Mouse (Mus musculus) fibroblast of lung, adult 2 months (primary cell): ENCODE results near the gene Cenpm.

Experiments used
- DNase-seq: peaks from one replicate; pipeline ENCODE4 v3.0.0-alpha.2; 2011; ENCODE audit warnings: low read depth

Cenpm gene

DNA sequence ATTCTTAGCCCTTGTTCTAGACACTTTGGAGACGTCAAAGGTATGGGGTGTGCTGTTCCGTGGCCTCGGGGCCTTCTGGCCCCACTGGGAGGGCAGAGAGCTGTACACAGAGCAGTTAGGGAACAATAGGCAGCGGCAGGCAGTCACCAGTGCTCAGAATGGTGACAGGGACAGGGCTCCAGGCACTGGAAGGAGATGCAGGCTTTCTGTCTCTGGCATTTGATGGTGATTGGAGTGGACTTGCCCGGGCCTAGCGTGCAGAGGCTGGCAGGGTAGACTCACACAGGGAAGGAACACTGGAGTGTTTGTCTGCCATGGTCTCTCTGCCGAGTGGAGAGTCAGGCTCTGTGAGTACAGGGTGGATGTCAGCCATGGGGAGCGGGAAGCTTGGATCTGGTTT, 51.9 kb downstream of the Cenpm start:
- DNase-seq: no peak

DNA sequence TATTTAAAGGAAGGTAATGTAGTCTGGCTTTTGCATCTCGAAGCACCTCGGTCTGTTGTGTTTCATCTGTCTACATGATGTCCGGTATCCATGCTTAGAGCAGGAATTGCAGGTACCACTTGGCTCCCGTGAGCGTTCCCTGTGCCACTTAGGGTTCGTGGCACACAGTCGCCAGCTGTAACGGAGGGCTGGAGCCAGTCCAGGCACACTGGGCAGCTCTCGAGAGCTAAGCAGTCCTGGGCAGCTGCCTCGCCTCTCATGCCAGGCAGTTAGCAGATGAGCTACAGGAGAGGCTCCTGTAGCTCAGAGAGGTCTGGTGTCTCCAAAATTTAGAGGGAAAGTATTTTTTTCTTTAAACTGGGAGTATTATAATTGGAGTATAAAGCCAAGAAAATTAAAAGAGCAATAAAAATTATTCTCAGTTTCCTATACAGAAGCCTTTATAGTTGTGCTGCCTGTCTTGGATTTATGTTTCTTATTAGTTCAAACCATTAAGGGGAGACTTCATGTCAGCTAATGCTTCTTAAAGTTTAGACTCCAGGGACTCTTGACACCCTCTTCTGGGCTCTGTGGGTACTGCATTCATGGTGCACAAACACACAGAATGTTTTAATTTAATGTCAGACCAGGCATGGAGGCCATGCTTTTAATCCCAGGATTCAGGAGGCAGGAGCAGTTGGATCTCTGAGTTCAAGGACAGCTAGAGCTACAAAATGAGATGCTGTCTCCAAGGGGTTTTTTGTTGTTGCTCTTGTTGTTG, 55.9 kb downstream of the Cenpm start:
- DNase-seq: peak; percentile 19

DNA sequence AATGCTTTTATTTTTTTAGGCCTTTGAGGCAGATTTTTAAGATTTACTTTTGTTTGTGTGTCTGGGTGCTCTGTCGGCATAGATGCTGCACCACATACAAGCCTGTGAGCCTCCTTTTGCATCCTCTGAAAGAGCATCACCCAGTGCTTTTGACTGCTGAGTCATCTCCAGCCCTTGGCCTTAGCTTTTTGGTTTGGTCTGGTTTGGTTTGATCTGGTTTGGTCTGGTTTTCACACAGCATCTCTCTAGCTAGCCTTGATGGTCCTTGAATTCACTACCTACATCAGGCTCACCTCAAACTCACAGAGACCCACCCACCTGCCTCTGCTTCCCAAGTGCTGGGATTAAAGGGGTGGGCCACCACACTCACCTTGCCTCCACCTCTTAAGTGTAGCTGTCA, 56.6 kb downstream of the Cenpm start:
- no peak for DNase-seq

DNA sequence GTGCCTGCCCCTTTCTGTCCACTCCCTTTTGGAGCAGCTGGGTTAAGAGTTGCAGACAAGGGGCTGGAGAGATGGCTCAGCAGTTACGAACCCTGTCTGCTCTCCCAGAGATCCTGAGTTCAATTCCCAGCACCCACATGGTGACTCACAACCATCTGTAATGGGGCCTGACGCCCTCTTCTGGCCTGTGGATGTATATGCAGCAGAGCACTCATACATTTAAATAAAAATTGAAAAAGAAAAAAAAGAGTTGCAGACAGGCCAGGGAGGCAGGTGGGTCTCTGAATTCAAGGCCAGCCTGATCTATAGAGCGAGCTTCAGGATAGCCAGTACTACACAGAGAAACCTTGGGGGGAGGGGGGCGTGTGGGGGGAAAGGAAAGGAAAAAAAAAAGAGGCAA, 57.1 kb downstream of the Cenpm start:
- no peak for DNase-seq

DNA sequence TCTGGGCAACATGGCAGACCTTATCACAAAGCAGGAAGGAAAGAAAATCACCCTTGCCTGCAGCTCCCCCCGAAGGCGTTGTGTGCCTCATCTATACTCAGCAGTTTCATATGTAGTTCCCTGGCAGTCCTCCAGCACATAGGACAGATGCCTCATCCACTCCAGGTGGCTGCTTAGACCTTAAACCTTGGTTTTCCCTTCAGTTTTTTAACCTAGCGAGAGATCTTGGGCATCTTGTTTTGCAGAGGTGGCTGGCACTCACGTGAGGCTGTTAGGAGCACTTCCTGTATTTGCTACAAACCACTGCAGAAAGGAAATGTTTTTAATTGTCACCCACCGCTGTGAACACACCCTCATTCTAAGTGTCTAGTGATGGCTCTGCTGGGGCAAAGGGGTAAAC, 57.6 kb downstream of the Cenpm start:
- DNase-seq: no peak

DNA sequence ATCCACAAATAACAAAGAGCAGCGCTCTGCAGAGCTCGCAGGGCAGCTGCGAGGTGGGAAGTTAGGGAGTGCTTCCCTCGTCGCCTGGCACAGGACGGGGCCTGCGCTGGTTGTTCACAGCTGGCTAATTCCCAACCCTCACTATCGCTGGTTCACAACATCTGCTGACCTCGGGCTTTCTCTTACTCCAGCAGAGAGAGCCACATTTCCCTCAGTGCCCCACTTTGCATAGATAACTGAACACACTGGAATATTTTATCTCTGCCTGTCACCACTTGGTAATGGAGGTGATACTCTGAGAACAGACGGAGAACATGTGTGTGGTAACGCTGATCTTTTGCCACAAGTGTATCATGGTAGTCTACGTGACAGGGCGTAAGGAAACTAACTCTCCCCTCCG, 58.4 kb downstream of the Cenpm start:
- no peak for DNase-seq

DNA sequence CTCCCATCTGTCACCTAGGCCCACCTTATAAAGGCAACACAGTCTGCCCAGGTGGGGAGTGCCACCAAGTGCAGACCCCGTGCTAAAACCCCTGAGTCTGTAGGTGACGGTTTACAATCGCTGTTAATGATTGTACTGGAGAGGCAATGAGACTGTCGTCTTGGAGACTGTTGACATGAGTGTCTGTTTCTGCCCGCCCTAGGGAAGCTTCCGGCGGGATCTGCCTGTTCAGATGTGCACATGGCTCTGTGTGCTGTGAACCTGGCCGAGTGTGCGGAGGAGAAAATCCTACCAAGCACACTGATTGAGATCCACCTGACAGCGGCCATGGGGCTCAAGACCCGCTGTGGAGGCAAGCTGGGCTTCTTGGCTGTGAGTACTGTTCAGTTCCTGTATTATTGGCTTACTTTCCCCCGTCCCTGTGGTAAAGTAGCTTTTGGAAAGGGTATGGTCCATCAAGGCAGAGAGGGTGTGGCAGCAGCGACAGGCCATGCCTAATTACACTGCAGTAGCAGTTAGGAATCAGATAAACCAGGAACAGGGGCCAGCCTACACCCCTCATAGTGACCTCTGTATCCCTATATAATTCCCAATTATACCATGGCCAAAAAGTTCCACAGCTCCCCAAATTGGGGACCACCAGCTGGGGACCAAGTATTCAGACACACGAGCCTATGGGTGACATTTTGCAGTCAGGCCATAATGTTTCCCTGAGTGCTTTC, 59.3 kb downstream of the Cenpm start:
- DNase-seq: no peak

DNA sequence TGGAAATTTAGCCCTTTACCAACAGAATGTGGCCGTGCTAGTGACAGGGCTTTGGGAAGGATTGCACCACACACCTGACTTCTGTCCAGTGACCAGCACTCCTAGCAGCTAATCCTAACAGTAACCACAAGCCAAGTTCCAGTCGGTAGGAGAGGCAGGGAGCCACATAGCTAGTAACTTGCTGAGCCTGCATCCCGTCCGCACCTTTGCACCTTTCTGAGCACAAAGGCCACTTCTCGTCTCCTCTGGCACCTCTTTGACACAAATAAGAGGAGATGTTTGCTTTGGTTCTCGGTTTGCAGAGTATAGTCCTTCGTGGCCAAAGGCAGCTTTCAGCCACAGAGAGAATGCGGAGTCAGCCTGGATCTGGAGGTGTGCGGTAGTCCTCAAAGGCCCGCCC, 59.9 kb downstream of the Cenpm start:
- no peak for DNase-seq

DNA sequence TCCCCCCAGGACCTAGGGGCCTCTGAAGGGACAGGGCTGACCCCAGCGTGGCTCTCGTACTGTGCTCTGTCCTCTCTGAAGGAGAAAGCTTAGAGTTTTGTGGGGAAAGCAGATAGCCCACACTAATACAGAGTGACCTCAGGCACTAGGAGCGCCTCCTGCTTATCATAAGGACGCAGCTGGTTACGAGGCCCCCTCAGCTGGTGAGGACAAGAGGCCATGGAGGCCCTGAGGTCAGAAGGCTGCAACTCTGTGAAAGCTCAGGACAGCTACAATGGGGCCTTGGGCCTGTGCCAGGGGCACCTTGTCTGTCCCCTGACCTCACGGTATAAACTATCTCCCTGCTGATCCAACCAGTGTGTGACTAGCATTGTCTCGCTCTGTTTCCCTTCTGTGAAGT, 60.4 kb downstream of the Cenpm start:
- DNase-seq: no peak
